Mouse (Mus musculus): ENCODE data around the gene Cdk2ap1. TPM values are rescaled to one million over a fixed set of nuclear protein-coding genes. Genes with fewer than 3 reads are reported as not detected.
"Not testable (repeated sequence)": the region's sequence is repeated elsewhere in the genome, so short reads cannot be mapped to it uniquely, and the experiment has no call there.

Gene Cdk2ap1
- total and polyA plus RNA-seq, 2 experiments = 13.4 to 38.2 TPM

DNA sequence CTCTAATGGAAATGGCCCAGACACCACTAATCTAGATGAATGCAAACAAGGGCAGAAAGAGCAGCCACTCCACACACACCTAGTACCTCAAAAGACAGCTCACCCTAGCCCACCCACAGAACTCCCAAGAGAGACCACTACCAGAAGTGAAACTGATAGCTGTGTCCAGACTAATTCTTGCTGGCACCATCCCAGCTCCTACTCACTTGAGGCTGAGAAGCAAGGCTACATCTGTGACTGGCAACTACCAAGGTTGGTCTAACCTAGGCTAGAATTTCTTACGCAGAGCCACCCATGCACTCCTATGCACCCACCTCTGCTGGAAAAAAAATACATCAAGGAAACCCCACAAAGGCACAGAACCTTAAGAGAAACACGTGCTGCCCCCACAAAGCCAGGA, 12.5 kb downstream of the Cdk2ap1 start:
- H3K9ac ChIP-seq (ENCODE audit: low read depth, low read length) = no peak overlapping the region
- H3K4me3 ChIP-seq (ENCODE audit: insufficient read depth, low read depth, low read length) = no peak overlapping the region
- DNase-seq (ENCODE audit: extremely low read depth, low read depth, low spot score) = no peak
- no peak overlapping the region for H3K27ac ChIP-seq (replicated peaks; ENCODE audit: insufficient read depth, low read depth, low read length)
- peaks cover 10% of the 10 kb centered on the region; the same call in 1 of the 2 replicates for H3K79me2 ChIP-seq (ENCODE audit: control insufficient read depth, insufficient read depth, low read length)
- WGBS = 92% methylated on average over 2 of the region's 2 CpGs
- TF ChIP-seq POLR2A (IDR thresholded peaks at IDR 0.05; ENCODE audit: extremely low read depth, insufficient read depth, low read length) (no peak), CTCF (IDR thresholded peaks at IDR 0.05; ENCODE audit: low read depth, low read length) (no peak)
- peaks cover 10% of the 10 kb centered on the region; the same call in 1 of the 2 replicates for H3K36me3 ChIP-seq (ENCODE audit: control insufficient read depth, insufficient read depth, low read length)
- H3K4me1 ChIP-seq (ENCODE audit: control insufficient read depth, insufficient read depth, low read length) = peaks cover 6% of the 10 kb centered on the region; the same call in 1 of the 2 replicates
- H3K27me3 ChIP-seq (ENCODE audit: control insufficient read depth, insufficient read depth, low read length) = no peaks in the 10 kb centered on the region

DNA sequence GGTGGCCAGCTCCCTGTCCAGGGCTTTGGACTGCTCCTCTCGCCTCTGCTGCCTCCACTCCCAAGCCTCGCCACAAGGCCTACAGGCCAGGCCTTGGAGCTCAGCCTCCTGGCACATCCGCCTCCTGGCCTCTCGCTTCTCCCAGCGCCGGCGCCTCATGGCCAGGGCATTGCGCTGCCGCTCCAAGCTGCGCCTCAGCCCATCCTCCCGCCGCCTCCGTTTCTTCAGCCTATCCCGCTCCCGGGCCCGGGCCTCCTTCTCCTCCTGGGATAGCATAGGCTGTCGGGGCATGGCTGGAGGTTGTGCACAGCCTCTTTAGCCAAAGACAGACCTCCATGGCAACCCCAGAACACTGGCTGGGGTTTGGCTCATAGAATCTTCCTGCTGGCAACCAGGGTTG, 13.7 kb downstream of the Cdk2ap1 start:
- peaks cover 17% of the 10 kb centered on the region for H3K36me3 ChIP-seq (ENCODE audit: control insufficient read depth, insufficient read depth, low read length)
- peaks cover 10% of the 10 kb centered on the region; the same call in 1 of the 2 replicates for H3K79me2 ChIP-seq (ENCODE audit: control insufficient read depth, insufficient read depth, low read length)
- TF ChIP-seq POLR2A (IDR thresholded peaks at IDR 0.05; ENCODE audit: extremely low read depth, insufficient read depth, low read length) (no peak), CTCF (IDR thresholded peaks at IDR 0.05; ENCODE audit: low read depth, low read length) (no peak)
- no peak overlapping the region for H3K4me3 ChIP-seq (ENCODE audit: insufficient read depth, low read depth, low read length)
- DNase-seq (ENCODE audit: extremely low read depth, low read depth, low spot score) = no peak
- H3K27me3 ChIP-seq (ENCODE audit: control insufficient read depth, insufficient read depth, low read length) = no peaks in the 10 kb centered on the region
- WGBS = 93% methylated on average over 17 of the region's 17 CpGs
- peaks cover 6% of the 10 kb centered on the region; the same call in 1 of the 2 replicates for H3K4me1 ChIP-seq (ENCODE audit: control insufficient read depth, insufficient read depth, low read length)
- H3K9ac ChIP-seq (ENCODE audit: low read depth, low read length) = no peak overlapping the region
- no peak overlapping the region for H3K27ac ChIP-seq (replicated peaks; ENCODE audit: insufficient read depth, low read depth, low read length)

DNA sequence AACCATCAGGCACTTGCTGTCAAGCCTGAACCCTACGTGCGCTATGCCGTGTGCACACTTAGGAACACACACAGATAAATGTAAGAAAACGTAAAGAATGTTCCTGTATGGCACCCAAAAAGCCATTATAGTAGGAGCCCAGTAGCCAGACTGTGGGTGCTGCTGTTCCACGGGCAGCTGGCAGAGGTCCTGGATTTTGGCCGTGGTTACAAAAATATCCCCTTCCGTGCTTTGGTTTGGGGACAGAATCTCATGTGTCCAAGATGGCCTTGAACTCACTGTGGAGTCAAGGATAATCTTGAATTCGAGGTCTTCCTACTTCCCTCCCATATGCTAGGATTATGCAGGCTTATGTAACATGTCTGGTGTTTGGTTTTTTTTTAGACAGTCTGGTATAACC, 20.0 kb downstream of the Cdk2ap1 start:
- TF ChIP-seq CTCF (IDR thresholded peaks at IDR 0.05; ENCODE audit: low read depth, low read length) = no peak
- TF ChIP-seq POLR2A (IDR thresholded peaks at IDR 0.05; ENCODE audit: extremely low read depth, insufficient read depth, low read length) = no peak
- Histone ChIP-seq H3K27ac (replicated peaks; ENCODE audit: insufficient read depth, low read depth, low read length) (no peak overlapping the region), H3K4me3 (ENCODE audit: insufficient read depth, low read depth, low read length) (no peak overlapping the region), H3K27me3 (ENCODE audit: control insufficient read depth, insufficient read depth, low read length) (no peaks in the 10 kb centered on the region), H3K4me1 (ENCODE audit: control insufficient read depth, insufficient read depth, low read length) (no peaks in the 10 kb centered on the region), H3K9ac (ENCODE audit: low read depth, low read length) (no peak overlapping the region), H3K36me3 (ENCODE audit: control insufficient read depth, insufficient read depth, low read length) (peaks cover 12% of the 10 kb centered on the region), H3K79me2 (ENCODE audit: control insufficient read depth, insufficient read depth, low read length) (no peaks in the 10 kb centered on the region)
- WGBS = 81% methylated on average over 8 of the region's 8 CpGs
- no peak for DNase-seq (ENCODE audit: extremely low read depth, low read depth, low spot score)

DNA sequence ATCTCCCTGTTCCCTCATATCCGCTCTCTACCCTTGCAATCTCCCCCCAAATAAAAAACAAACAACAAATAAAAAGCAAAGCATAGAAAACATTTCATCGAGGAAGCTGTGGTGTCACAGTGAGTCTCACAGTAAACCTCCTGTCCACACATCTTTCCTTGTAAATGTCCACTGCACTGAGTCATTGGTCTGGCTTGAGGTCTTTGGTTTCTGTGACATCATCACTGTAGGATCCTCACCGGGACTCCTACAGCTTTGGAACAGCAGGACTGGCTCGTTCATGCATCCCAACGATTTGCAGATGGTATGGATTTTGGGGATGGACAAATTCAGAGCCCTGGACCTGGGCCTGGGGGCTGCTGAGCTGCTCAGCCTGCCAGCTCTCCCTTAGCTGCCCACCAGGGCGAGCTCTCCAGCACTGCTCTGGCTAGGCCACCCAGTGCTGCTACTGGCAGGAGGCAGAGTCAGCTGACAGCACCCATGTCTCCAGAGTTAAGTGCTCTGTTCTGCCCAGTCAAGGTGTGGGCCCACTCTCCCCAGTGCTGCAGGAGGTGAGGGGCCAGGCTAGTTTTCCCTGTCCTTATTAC, 21.0 kb downstream of the Cdk2ap1 start:
- DNase-seq (ENCODE audit: extremely low read depth, low read depth, low spot score); H3K27me3 ChIP-seq (ENCODE audit: control insufficient read depth, insufficient read depth, low read length); H3K9ac ChIP-seq (ENCODE audit: low read depth, low read length); H3K79me2 ChIP-seq (ENCODE audit: control insufficient read depth, insufficient read depth, low read length); H3K4me3 ChIP-seq (ENCODE audit: insufficient read depth, low read depth, low read length); H3K27ac ChIP-seq (replicated peaks; ENCODE audit: insufficient read depth, low read depth, low read length); H3K4me1 ChIP-seq (ENCODE audit: control insufficient read depth, insufficient read depth, low read length): not testable (repeated sequence)
- 75% methylated on average over 6 of the region's 6 CpGs for WGBS
- H3K36me3 ChIP-seq (ENCODE audit: control insufficient read depth, insufficient read depth, low read length) = peaks cover 12% of the 10 kb centered on the region

DNA sequence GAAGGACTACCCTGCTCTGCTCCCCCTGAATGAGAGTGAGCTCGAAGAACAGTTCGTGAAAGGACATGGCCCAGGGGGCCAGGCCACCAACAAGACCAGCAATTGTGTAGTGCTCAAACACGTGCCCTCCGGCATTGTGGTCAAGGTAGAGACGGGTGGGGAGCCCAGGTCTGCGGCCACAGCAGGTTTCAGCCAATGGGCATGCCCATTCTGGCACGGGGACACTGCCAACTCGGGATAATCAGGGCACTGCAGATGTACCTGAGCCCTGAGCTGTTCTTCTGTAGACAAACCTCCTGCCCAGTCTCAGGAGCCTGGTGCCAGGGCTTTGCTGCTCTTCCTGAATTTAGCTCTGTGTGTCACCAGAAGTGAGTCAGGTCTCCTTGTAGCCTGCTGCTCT, 24.1 kb downstream of the Cdk2ap1 start:
- no peaks in the 10 kb centered on the region for H3K27me3 ChIP-seq (ENCODE audit: control insufficient read depth, insufficient read depth, low read length)
- H3K79me2 ChIP-seq (ENCODE audit: control insufficient read depth, insufficient read depth, low read length) = no peaks in the 10 kb centered on the region
- no peaks in the 10 kb centered on the region for H3K4me1 ChIP-seq (ENCODE audit: control insufficient read depth, insufficient read depth, low read length)
- no peak overlapping the region for H3K9ac ChIP-seq (ENCODE audit: low read depth, low read length)
- no peak overlapping the region for H3K4me3 ChIP-seq (ENCODE audit: insufficient read depth, low read depth, low read length)
- TF ChIP-seq CTCF (IDR thresholded peaks at IDR 0.05; ENCODE audit: low read depth, low read length) (no peak), POLR2A (IDR thresholded peaks at IDR 0.05; ENCODE audit: extremely low read depth, insufficient read depth, low read length) (no peak)
- H3K36me3 ChIP-seq (ENCODE audit: control insufficient read depth, insufficient read depth, low read length) = no peaks in the 10 kb centered on the region
- H3K27ac ChIP-seq (replicated peaks; ENCODE audit: insufficient read depth, low read depth, low read length) = no peak overlapping the region
- WGBS = 96% methylated on average over 8 of the region's 8 CpGs
- DNase-seq (ENCODE audit: extremely low read depth, low read depth, low spot score) = no peak

DNA sequence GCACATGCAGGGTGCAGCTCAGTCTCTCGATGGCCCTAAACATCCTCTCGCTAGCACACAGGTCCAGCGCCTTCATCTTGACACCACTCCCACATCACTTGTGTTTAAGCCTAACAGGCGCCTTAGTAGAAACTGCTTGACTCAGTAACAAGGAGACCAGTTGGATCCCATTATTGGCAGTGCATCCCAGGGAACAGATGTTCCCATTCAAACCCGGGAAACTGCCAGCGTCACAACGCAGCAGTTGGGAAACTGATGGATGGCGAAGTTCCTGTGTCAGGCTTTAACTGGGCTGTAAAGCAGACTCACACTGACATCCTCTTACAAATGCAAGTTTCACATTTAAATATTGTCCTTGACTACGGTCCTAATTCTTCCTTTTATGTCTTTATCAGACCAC, 25.0 kb downstream of the Cdk2ap1 start:
- WGBS = 80% methylated on average over 9 of the region's 9 CpGs
- Histone ChIP-seq H3K27ac (replicated peaks; ENCODE audit: insufficient read depth, low read depth, low read length) (no peak overlapping the region), H3K27me3 (ENCODE audit: control insufficient read depth, insufficient read depth, low read length) (no peaks in the 10 kb centered on the region), H3K36me3 (ENCODE audit: control insufficient read depth, insufficient read depth, low read length) (no peaks in the 10 kb centered on the region), H3K4me3 (ENCODE audit: insufficient read depth, low read depth, low read length) (no peak overlapping the region), H3K4me1 (ENCODE audit: control insufficient read depth, insufficient read depth, low read length) (no peaks in the 10 kb centered on the region), H3K9ac (ENCODE audit: low read depth, low read length) (no peak overlapping the region), H3K79me2 (ENCODE audit: control insufficient read depth, insufficient read depth, low read length) (no peaks in the 10 kb centered on the region)
- no peak for DNase-seq (ENCODE audit: extremely low read depth, low read depth, low spot score)
- TF ChIP-seq POLR2A (IDR thresholded peaks at IDR 0.05; ENCODE audit: extremely low read depth, insufficient read depth, low read length) = no peak
